Mouse (Mus musculus) brain, embryonic 14.5 days (tissue): ENCODE results near the gene Hephl1.

Experiments used
- CTCF ChIP-seq: fragments of 200-500 bp; IDR thresholded peaks from 2 replicates; pipeline ENCODE4 v1.5.1; 2012; ENCODE audit warnings: inconsistent platforms, mild to moderate bottlenecking, moderate library complexity, borderline replicate concordance; ENCODE audit not compliant: insufficient read depth, insufficient read length; ENCODE audit errors: extremely low read depth
- POLR2A ChIP-seq: fragments of 200-500 bp; IDR thresholded peaks from 2 replicates; pipeline ENCODE4 v1.6.1; 2012; ENCODE audit warnings: mild to moderate bottlenecking, inconsistent platforms, borderline replicate concordance; ENCODE audit not compliant: poor library complexity, insufficient read depth, insufficient read length, severe bottlenecking; ENCODE audit errors: extremely low read depth

DNA sequence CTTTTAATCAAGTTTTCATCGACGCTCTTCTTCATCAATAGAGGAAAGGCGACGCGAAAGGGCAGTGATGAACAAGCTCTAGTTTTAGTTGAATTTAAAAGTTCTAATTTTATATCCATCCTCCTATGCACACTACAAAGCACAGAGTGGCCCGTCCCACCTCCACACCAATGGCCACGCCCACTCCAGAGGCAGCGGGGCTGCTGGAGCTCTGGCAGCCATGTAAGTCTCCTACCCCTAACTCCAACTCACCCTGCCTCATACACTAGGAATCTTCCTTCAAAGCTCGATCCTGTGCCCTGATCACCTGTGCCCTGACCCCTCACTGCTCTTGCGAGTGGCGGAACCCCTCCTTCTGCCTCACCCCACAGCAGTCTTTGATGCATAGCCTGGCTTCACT, 70.4 kb downstream of the Hephl1 start:
- TF ChIP-seq POLR2A (no peak), CTCF (no peak)
